Mouse (Mus musculus): ENCODE measurements around the gene Mrps26. TPM values are rescaled to one million over a fixed set of nuclear protein-coding genes. Genes with fewer than 3 reads are reported as not detected.
"Not testable (repeated sequence)": the region's sequence is repeated elsewhere in the genome, so short reads cannot be mapped to it uniquely, and the experiment has no call there.

Mrps26 gene
- polyA plus RNA-seq (2014; fragmentation: Nextera tagmentation; extraction: Ambion mirVana): 70.5 and 81.0 TPM in 2 replicates

DNA sequence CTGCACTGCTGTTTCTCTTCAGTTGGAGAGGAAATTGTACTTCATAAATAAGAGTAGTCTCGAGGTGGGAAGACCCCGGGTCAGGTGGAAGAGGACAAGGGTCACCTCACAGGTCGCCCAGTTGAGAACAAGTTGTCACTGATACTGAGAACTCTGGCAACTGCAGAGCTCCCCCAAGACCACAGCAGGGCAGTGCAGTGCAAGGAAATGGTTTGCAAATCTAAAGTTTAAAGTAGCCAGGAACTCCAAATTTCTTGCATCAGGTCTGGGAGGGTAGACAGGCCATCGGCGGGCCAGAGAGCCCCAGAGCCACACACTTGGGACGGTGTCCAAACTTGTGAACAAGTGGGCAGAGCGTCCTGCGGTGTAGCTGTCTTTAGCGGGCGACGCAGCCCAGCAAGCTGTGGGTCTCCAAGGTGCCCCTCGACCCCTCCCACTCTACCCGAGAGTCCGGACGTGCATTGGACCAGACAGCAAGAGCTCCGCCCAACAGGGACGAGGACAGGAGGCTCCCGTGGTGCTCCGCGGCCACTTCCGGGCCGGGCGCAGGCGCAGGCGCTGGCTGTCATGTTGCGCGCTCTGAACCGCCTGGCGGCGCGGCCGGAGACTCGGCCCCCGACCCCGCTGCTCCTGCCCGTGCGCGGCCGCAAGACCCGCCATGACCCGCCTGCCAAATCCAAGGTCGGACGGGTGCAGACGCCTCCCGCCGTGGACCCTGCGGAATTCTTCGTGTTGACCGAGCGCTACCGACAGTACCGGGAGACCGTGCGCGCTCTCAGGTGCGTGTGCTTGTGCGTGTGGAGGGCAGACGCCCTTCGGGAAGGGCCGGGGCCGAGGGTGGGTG is at the start of gene Mrps26:
TSS of gene Mrps26 (plus strand) at position 531 of the 844 bp plus-strand sequence.
- H3K4me3 ChIP-seq (ENCODE audit: low read depth, low read length): peak within 1 kb of the TSS; percentile 86
- DNase-seq (ENCODE audit: low spot score) (peak; percentile 95), ATAC-seq (replicated peaks; ENCODE audit: low FRiP score) (peak; percentile 99)
- H3K9ac ChIP-seq (ENCODE audit: low read length): peak within 1 kb of the TSS; percentile 85
- H3K27ac ChIP-seq (ENCODE audit: low read depth, low read length): no peak within 1 kb of the TSS; the same call in 1 of the 2 replicates
- peaks cover 7% of the 10 kb centered on the region; the same call in 1 of the 2 replicates for H3K4me1 ChIP-seq (replicated peaks; ENCODE audit: control insufficient read depth, insufficient read depth, low read length)
- no peaks in the 10 kb centered on the region; the same call in 1 of the 2 replicates for H3K36me3 ChIP-seq (ENCODE audit: control insufficient read depth, insufficient read depth, low read length)
- H3K9me3 ChIP-seq (ENCODE audit: control insufficient read depth, low read length): no peaks in the 10 kb centered on the region
- WGBS: under 1% methylated on average over 61 of the region's 61 CpGs
- peak within 1 kb of the TSS; percentile 93 for H3K4me2 ChIP-seq (ENCODE audit: low read depth, low read length, severe bottlenecking)
- no peaks in the 10 kb centered on the region for H3K27me3 ChIP-seq (ENCODE audit: control insufficient read depth, insufficient read depth, low read length)

DNA sequence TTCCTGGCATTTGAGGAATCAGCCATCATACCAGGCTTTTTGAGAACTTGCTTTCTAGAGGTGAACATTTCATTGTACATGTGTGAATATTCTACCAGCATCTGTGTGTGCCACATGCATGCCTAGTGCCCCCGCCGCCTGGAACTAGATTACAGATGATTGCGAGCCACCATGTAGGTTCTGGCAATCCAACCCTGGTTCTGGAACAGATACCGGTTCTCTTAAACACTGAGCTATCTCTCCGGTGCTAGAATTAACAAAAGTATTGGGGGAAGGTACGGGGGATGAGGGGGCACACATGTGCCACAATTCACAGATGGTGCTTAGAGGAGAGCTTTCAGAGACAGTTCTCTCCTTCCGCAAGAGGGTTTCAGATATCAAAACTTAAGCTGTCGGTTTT is 49.6 kb upstream of the Mrps26 start:
- no peak overlapping the region for H3K9ac ChIP-seq (ENCODE audit: low read length)
- no peak for ATAC-seq (replicated peaks; ENCODE audit: low FRiP score)
- H3K4me3 ChIP-seq (ENCODE audit: low read depth, low read length): no peak overlapping the region
- no peaks in the 10 kb centered on the region for H3K9me3 ChIP-seq (ENCODE audit: control insufficient read depth, low read length)
- DNase-seq (ENCODE audit: low spot score): no peak
- no peaks in the 10 kb centered on the region; the same call in 1 of the 2 replicates for H3K4me1 ChIP-seq (replicated peaks; ENCODE audit: control insufficient read depth, insufficient read depth, low read length)
- H3K36me3 ChIP-seq (ENCODE audit: control insufficient read depth, insufficient read depth, low read length): no peaks in the 10 kb centered on the region; the same call in 1 of the 2 replicates
- WGBS: 96% methylated on average over 8 of the region's 8 CpGs
- H3K27ac ChIP-seq (ENCODE audit: low read depth, low read length): no peak overlapping the region
- no peak overlapping the region for H3K4me2 ChIP-seq (ENCODE audit: low read depth, low read length, severe bottlenecking)
- H3K27me3 ChIP-seq (ENCODE audit: control insufficient read depth, insufficient read depth, low read length): no peaks in the 10 kb centered on the region

DNA sequence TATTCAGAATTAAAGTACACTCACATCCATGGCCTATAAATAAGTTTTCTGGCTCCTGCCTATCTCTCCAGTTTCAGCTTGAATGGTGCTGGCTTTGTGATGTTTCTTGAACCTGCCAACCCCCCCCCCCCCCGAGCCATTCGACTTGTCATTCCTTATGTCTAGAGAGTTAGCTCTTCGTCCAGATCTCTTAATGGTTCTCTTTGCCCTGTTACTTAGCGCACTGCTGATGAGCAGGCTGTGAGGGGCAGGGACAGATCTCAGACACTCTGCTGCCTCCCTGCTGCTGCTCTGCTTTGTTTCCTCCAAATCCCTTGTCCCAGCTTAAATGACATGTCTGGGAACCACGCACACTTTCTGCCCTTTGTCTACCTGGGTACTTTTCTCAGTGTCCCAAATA is 47.8 kb upstream of the Mrps26 start:
- no peak overlapping the region for H3K4me2 ChIP-seq (ENCODE audit: low read depth, low read length, severe bottlenecking)
- no peak overlapping the region for H3K9ac ChIP-seq (ENCODE audit: low read length)
- 22% methylated on average over 5 of the region's 5 CpGs for WGBS

DNA sequence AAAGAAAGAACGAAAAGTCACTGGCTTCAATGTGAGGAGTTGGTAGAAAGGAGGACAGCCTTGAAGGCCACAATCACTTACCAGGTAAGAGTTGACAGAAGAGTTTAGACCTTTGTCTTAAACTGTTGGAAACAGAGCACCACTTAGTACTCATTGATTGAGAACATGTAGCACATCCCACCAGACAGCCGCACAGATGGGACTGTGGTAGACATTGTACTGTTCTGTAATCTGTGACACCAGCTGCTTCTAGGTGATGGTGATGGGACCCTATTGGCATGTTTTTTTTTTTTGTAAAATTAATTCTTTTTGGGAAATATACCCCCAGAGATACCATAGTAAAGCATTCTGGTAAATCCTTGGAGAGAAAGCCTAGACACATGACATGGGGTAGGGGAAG is 41.6 kb upstream of the Mrps26 start:
- 95% methylated on average over 2 of the region's 2 CpGs for WGBS
- H3K36me3 ChIP-seq (ENCODE audit: control insufficient read depth, insufficient read depth, low read length): no peaks in the 10 kb centered on the region; the same call in 1 of the 2 replicates

More for the DNA sequence above, 47.8 kb upstream of the Mrps26 start:
- no peak overlapping the region for H3K27ac ChIP-seq (ENCODE audit: low read depth, low read length)
- no peaks in the 10 kb centered on the region; the same call in 1 of the 2 replicates for H3K4me1 ChIP-seq (replicated peaks; ENCODE audit: control insufficient read depth, insufficient read depth, low read length)
- H3K36me3 ChIP-seq (ENCODE audit: control insufficient read depth, insufficient read depth, low read length): no peaks in the 10 kb centered on the region; the same call in 1 of the 2 replicates
- no peaks in the 10 kb centered on the region for H3K9me3 ChIP-seq (ENCODE audit: control insufficient read depth, low read length)
- no peak for DNase-seq (ENCODE audit: low spot score)
- ATAC-seq (replicated peaks; ENCODE audit: low FRiP score): no peak
- H3K27me3 ChIP-seq (ENCODE audit: control insufficient read depth, insufficient read depth, low read length): no peaks in the 10 kb centered on the region
- H3K4me3 ChIP-seq (ENCODE audit: low read depth, low read length): no peak overlapping the region

DNA sequence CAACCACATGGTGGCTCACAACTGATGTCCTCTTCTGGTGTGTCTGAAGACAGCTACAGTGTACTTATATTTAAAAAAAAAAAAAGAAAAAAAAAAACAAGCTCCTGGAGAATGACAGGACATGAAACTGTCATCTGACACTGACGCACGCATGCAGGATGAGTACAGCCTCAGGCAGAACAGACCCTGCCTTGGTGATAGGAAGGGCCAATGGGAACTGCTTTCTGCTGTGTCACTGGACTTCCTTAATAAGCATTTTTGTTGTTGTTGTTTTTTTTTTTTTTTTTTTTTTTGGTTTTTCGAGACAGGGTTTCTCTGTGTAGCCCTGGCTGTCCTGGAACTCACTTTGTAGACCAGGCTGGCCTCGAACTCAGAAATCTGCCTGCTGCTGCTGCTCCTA is 38.1 kb upstream of the Mrps26 start:
- not testable (repeated sequence) for ATAC-seq (replicated peaks; ENCODE audit: low FRiP score); H3K4me2 ChIP-seq (ENCODE audit: low read depth, low read length, severe bottlenecking); H3K9me3 ChIP-seq (ENCODE audit: control insufficient read depth, low read length); H3K36me3 ChIP-seq (ENCODE audit: control insufficient read depth, insufficient read depth, low read length); H3K4me3 ChIP-seq (ENCODE audit: low read depth, low read length); H3K4me1 ChIP-seq (replicated peaks; ENCODE audit: control insufficient read depth, insufficient read depth, low read length); H3K9ac ChIP-seq (ENCODE audit: low read length); H3K27ac ChIP-seq (ENCODE audit: low read depth, low read length); H3K27me3 ChIP-seq (ENCODE audit: control insufficient read depth, insufficient read depth, low read length); DNase-seq (ENCODE audit: low spot score)
- 99% methylated on average over 3 of the region's 4 CpGs for WGBS

More for the DNA sequence above, 41.6 kb upstream of the Mrps26 start:
- H3K4me1 ChIP-seq (replicated peaks; ENCODE audit: control insufficient read depth, insufficient read depth, low read length): no peaks in the 10 kb centered on the region
- no peaks in the 10 kb centered on the region for H3K9me3 ChIP-seq (ENCODE audit: control insufficient read depth, low read length)
- no peak overlapping the region for H3K4me2 ChIP-seq (ENCODE audit: low read depth, low read length, severe bottlenecking)
- no peak overlapping the region for H3K9ac ChIP-seq (ENCODE audit: low read length)
- no peaks in the 10 kb centered on the region for H3K27me3 ChIP-seq (ENCODE audit: control insufficient read depth, insufficient read depth, low read length)
- H3K27ac ChIP-seq (ENCODE audit: low read depth, low read length): no peak overlapping the region
- ATAC-seq (replicated peaks; ENCODE audit: low FRiP score): no peak
- H3K4me3 ChIP-seq (ENCODE audit: low read depth, low read length): no peak overlapping the region
- DNase-seq (ENCODE audit: low spot score): no peak

DNA sequence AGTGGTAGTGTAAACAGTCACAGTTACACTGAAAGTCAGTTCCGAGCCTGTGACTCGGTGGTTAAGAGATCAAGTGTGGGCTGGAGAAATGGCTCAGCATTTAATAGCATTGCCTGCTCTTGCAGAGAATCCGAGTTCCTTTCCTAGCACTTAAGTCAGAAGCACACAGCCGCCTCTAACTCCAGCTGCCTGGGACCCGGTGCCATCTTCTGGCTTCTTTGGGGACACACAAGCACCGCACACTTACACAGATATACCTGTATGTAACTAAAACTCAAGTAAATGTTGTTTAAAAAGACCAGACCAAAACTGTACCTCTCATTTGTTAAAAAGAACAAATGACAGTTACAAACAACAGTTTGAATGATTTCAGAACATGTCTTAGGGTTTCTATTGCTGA is 35.1 kb upstream of the Mrps26 start:
- Histone ChIP-seq H3K27ac (ENCODE audit: low read depth, low read length) (no peak overlapping the region), H3K4me2 (ENCODE audit: low read depth, low read length, severe bottlenecking) (no peak overlapping the region), H3K9ac (ENCODE audit: low read length) (no peak overlapping the region), H3K4me3 (ENCODE audit: low read depth, low read length) (no peak overlapping the region), H3K4me1 (replicated peaks; ENCODE audit: control insufficient read depth, insufficient read depth, low read length) (no peaks in the 10 kb centered on the region), H3K36me3 (ENCODE audit: control insufficient read depth, insufficient read depth, low read length) (no peaks in the 10 kb centered on the region; the same call in 1 of the 2 replicates), H3K27me3 (ENCODE audit: control insufficient read depth, insufficient read depth, low read length) (no peaks in the 10 kb centered on the region), H3K9me3 (ENCODE audit: control insufficient read depth, low read length) (no peaks in the 10 kb centered on the region)
- no peak for ATAC-seq (replicated peaks; ENCODE audit: low FRiP score)
- DNase-seq (ENCODE audit: low spot score): no peak
- 90% methylated on average over 6 of the region's 6 CpGs for WGBS

DNA sequence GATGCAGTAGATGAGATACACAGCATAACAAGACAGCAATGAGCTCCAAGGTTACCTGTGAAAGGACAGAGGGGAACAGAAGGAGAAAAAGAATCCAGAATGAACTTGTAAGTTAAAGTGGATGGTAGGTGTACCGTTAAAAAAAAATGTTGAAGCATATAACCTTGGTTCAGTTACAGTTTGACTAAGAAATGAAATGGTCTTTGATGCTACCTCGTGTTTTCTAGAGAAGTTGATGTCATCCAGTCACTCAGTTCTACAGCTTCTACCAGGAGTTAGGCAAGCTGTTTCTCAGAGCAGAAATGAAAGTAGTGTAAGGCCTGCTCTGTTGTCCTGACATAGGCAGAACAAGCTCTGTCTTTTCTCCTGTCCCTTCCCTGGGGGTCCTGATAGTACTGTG is 34.3 kb upstream of the Mrps26 start:
- DNase-seq (ENCODE audit: low spot score) (no peak), ATAC-seq (replicated peaks; ENCODE audit: low FRiP score) (no peak)
- Histone ChIP-seq H3K4me1 (replicated peaks; ENCODE audit: control insufficient read depth, insufficient read depth, low read length) (no peaks in the 10 kb centered on the region), H3K4me3 (ENCODE audit: low read depth, low read length) (no peak overlapping the region), H3K9ac (ENCODE audit: low read length) (no peak overlapping the region), H3K27me3 (ENCODE audit: control insufficient read depth, insufficient read depth, low read length) (no peaks in the 10 kb centered on the region), H3K4me2 (ENCODE audit: low read depth, low read length, severe bottlenecking) (no peak overlapping the region), H3K36me3 (ENCODE audit: control insufficient read depth, insufficient read depth, low read length) (no peaks in the 10 kb centered on the region; the same call in 1 of the 2 replicates), H3K9me3 (ENCODE audit: control insufficient read depth, low read length) (no peaks in the 10 kb centered on the region), H3K27ac (ENCODE audit: low read depth, low read length) (no peak overlapping the region)
- 91% methylated on average over 2 of the region's 2 CpGs for WGBS

DNA sequence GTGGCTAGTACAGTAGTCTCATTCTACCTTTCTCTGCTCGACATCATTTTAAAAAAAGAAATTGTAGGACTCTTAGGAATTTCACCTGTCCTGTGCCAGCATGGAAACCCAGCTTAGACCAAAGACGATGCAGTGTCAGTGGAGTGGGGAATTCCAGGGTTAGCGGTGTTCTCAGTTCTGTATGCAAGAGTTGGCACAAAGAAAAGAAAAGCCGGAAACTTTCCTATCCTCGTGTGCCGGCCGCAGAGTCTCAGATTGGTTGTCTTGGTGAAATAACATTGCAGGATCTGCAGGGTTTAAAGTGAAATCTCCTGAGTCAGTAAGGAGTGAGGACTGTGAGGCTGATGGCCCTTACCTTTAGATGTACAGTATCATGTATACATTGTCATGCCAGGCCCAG is 33.6 kb upstream of the Mrps26 start:
- DNase-seq (ENCODE audit: low spot score) (no peak), ATAC-seq (replicated peaks; ENCODE audit: low FRiP score) (no peak)
- Histone ChIP-seq H3K27me3 (ENCODE audit: control insufficient read depth, insufficient read depth, low read length) (no peaks in the 10 kb centered on the region), H3K27ac (ENCODE audit: low read depth, low read length) (no peak overlapping the region), H3K4me1 (replicated peaks; ENCODE audit: control insufficient read depth, insufficient read depth, low read length) (no peaks in the 10 kb centered on the region), H3K9ac (ENCODE audit: low read length) (no peak overlapping the region), H3K4me3 (ENCODE audit: low read depth, low read length) (no peak overlapping the region), H3K36me3 (ENCODE audit: control insufficient read depth, insufficient read depth, low read length) (no peaks in the 10 kb centered on the region; the same call in 1 of the 2 replicates), H3K4me2 (ENCODE audit: low read depth, low read length, severe bottlenecking) (no peak overlapping the region), H3K9me3 (ENCODE audit: control insufficient read depth, low read length) (no peaks in the 10 kb centered on the region)
- WGBS: 87% methylated on average over 7 of the region's 7 CpGs
